Mouse (Mus musculus): ENCODE measurements at regions not wholly inside any gene's neighbourhood (a gene's known extent, or its start where the extent isn't known, plus 50 kb on each side); places are given as distances from the start of the nearest gene placed in this dataset.

- H3K27me3 ChIP-seq (ENCODE audit: control insufficient read depth, insufficient read depth, insufficient read length), result no peaks in the 10 kb centered on the region
- no peak overlapping the region for H3ac ChIP-seq (ENCODE audit: control insufficient read depth, insufficient read length, low read depth)
- no peak for TF ChIP-seq MAX (IDR thresholded peaks at IDR 0.05)
- no peak for TF ChIP-seq USF1 (IDR thresholded peaks at IDR 0.05; ENCODE audit: low read depth)
- no peak for TF ChIP-seq CEBPB (IDR thresholded peaks at IDR 0.05; ENCODE audit: low read depth)
- no peak for TF ChIP-seq MYOG (IDR thresholded peaks at IDR 0.05; ENCODE audit: control insufficient read depth, extremely low read depth, insufficient read length)
- no peak for TF ChIP-seq MYOD1 (IDR thresholded peaks at IDR 0.05; ENCODE audit: control insufficient read depth, insufficient read length, low read depth)
- TF ChIP-seq FOSL1 (IDR thresholded peaks at IDR 0.05; ENCODE audit: insufficient read depth, low read length, poor library complexity, severe bottlenecking), result no peak
- no peak for TF ChIP-seq CTCF (IDR thresholded peaks at IDR 0.05; ENCODE audit: control insufficient read depth, insufficient read depth, insufficient read length)
- H3K79me3 ChIP-seq (ENCODE audit: low read depth), result no peaks in the 10 kb centered on the region
- H3K4me3 ChIP-seq (ENCODE audit: insufficient read depth, poor library complexity, severe bottlenecking), result no peak overlapping the region
- H3K79me2 ChIP-seq (ENCODE audit: control insufficient read depth, insufficient read depth), result no peaks in the 10 kb centered on the region
- H3K36me3 ChIP-seq (ENCODE audit: control insufficient read depth, insufficient read depth), result no peaks in the 10 kb centered on the region
Observed at GRCm38 (mm10) chr2:117929586-117929985, 182.1 kb upstream of the Thbs1 start.

- TF ChIP-seq FOSL1 (IDR thresholded peaks at IDR 0.05; ENCODE audit: insufficient read depth, low read length, poor library complexity, severe bottlenecking), result no peak
- TF ChIP-seq CEBPB (IDR thresholded peaks at IDR 0.05; ENCODE audit: low read depth), result no peak
- no peak for TF ChIP-seq MAX (IDR thresholded peaks at IDR 0.05)
- no peak for TF ChIP-seq MYOG (IDR thresholded peaks at IDR 0.05; ENCODE audit: control insufficient read depth, extremely low read depth, insufficient read length)
- no peak for TF ChIP-seq CTCF (IDR thresholded peaks at IDR 0.05; ENCODE audit: control insufficient read depth, insufficient read depth, insufficient read length)
- TF ChIP-seq USF1 (IDR thresholded peaks at IDR 0.05; ENCODE audit: low read depth), result no peak
- TF ChIP-seq MYOD1 (IDR thresholded peaks at IDR 0.05; ENCODE audit: control insufficient read depth, insufficient read length, low read depth), result no peak
- Histone ChIP-seq H3ac (ENCODE audit: control insufficient read depth, insufficient read length, low read depth) (no peak overlapping the region), H3K27me3 (ENCODE audit: control insufficient read depth, insufficient read depth, insufficient read length) (no peaks in the 10 kb centered on the region), H3K36me3 (ENCODE audit: control insufficient read depth, insufficient read depth) (no peaks in the 10 kb centered on the region), H3K79me2 (ENCODE audit: control insufficient read depth, insufficient read depth) (no peaks in the 10 kb centered on the region), H3K4me3 (ENCODE audit: insufficient read depth, poor library complexity, severe bottlenecking) (no peak overlapping the region), H3K79me3 (ENCODE audit: low read depth) (no peaks in the 10 kb centered on the region)
Observed at GRCm38 (mm10) chr2:117930895-117931537, 180.7 kb upstream of the Thbs1 start.

GRCm38 (mm10) chr2:117936590-117936989 is 175.1 kb upstream of the Thbs1 start:
- H3K79me3 ChIP-seq (ENCODE audit: low read depth), result no peaks in the 10 kb centered on the region
- no peaks in the 10 kb centered on the region for H3K27me3 ChIP-seq (ENCODE audit: control insufficient read depth, insufficient read depth, insufficient read length)
- no peaks in the 10 kb centered on the region for H3K79me2 ChIP-seq (ENCODE audit: control insufficient read depth, insufficient read depth)
- TF ChIP-seq CEBPB (IDR thresholded peaks at IDR 0.05; ENCODE audit: low read depth) (no peak), FOSL1 (IDR thresholded peaks at IDR 0.05; ENCODE audit: insufficient read depth, low read length, poor library complexity, severe bottlenecking) (no peak), CTCF (IDR thresholded peaks at IDR 0.05; ENCODE audit: control insufficient read depth, insufficient read depth, insufficient read length) (no peak), MYOG (IDR thresholded peaks at IDR 0.05; ENCODE audit: control insufficient read depth, extremely low read depth, insufficient read length) (no peak), MAX (IDR thresholded peaks at IDR 0.05) (no peak), MYOD1 (IDR thresholded peaks at IDR 0.05; ENCODE audit: control insufficient read depth, insufficient read length, low read depth) (no peak), USF1 (IDR thresholded peaks at IDR 0.05; ENCODE audit: low read depth) (no peak)
- H3ac ChIP-seq (ENCODE audit: control insufficient read depth, insufficient read length, low read depth), result no peak overlapping the region
- H3K36me3 ChIP-seq (ENCODE audit: control insufficient read depth, insufficient read depth), result no peaks in the 10 kb centered on the region
- no peak overlapping the region for H3K4me3 ChIP-seq (ENCODE audit: insufficient read depth, poor library complexity, severe bottlenecking)

- no peaks in the 10 kb centered on the region for H3K79me3 ChIP-seq (ENCODE audit: low read depth)
- H3K4me3 ChIP-seq (ENCODE audit: insufficient read depth, poor library complexity, severe bottlenecking), result no peak overlapping the region
- TF ChIP-seq CEBPB (IDR thresholded peaks at IDR 0.05; ENCODE audit: low read depth), result no peak
- no peak for TF ChIP-seq MYOD1 (IDR thresholded peaks at IDR 0.05; ENCODE audit: control insufficient read depth, insufficient read length, low read depth)
- TF ChIP-seq FOSL1 (IDR thresholded peaks at IDR 0.05; ENCODE audit: insufficient read depth, low read length, poor library complexity, severe bottlenecking), result no peak
- no peak for TF ChIP-seq USF1 (IDR thresholded peaks at IDR 0.05; ENCODE audit: low read depth)
- TF ChIP-seq MAX (IDR thresholded peaks at IDR 0.05), result no peak
- no peak for TF ChIP-seq MYOG (IDR thresholded peaks at IDR 0.05; ENCODE audit: control insufficient read depth, extremely low read depth, insufficient read length)
- H3K79me2 ChIP-seq (ENCODE audit: control insufficient read depth, insufficient read depth), result no peaks in the 10 kb centered on the region
- H3K36me3 ChIP-seq (ENCODE audit: control insufficient read depth, insufficient read depth), result no peaks in the 10 kb centered on the region
- H3ac ChIP-seq (ENCODE audit: control insufficient read depth, insufficient read length, low read depth), result no peak overlapping the region
- no peaks in the 10 kb centered on the region for H3K27me3 ChIP-seq (ENCODE audit: control insufficient read depth, insufficient read depth, insufficient read length)
Observed at GRCm38 (mm10) chr2:117938283-117939049, 173.2 kb upstream of the Thbs1 start.

- TF ChIP-seq FOSL1 (IDR thresholded peaks at IDR 0.05; ENCODE audit: insufficient read depth, low read length, poor library complexity, severe bottlenecking) (no peak), MAX (IDR thresholded peaks at IDR 0.05) (no peak)
- Histone ChIP-seq H3ac (ENCODE audit: control insufficient read depth, insufficient read length, low read depth) (no peak overlapping the region), H3K36me3 (ENCODE audit: control insufficient read depth, insufficient read depth) (no peaks in the 10 kb centered on the region), H3K27me3 (ENCODE audit: control insufficient read depth, insufficient read depth, insufficient read length) (no peaks in the 10 kb centered on the region), H3K79me3 (ENCODE audit: low read depth) (no peaks in the 10 kb centered on the region), H3K4me3 (ENCODE audit: insufficient read depth, poor library complexity, severe bottlenecking) (no peak overlapping the region), H3K79me2 (ENCODE audit: control insufficient read depth, insufficient read depth) (no peaks in the 10 kb centered on the region)
Observed at GRCm38 (mm10) chr2:117941517-117942096, 170.1 kb upstream of the Thbs1 start.

Measured in C2C12 (cell line).